Mouse (Mus musculus) olfactory bulb, adult 2 months (tissue): ENCODE results near the gene Cntn5.

ENCODE experiments used
- CTCF ChIP-seq: fragments of 200-500 bp; IDR thresholded peaks from 2 replicates; pipeline ENCODE4 v1.5.1; 2012; ENCODE audit warnings: low read depth, mild to moderate bottlenecking, low read length, moderate library complexity; ENCODE audit not compliant: insufficient read depth
- POLR2A ChIP-seq: fragments of 200-500 bp; IDR thresholded peaks from 2 replicates; pipeline ENCODE4 v1.6.1; 2012; ENCODE audit warnings: mild to moderate bottlenecking, low read depth, low read length, moderate library complexity; ENCODE audit not compliant: insufficient read depth

DNA sequence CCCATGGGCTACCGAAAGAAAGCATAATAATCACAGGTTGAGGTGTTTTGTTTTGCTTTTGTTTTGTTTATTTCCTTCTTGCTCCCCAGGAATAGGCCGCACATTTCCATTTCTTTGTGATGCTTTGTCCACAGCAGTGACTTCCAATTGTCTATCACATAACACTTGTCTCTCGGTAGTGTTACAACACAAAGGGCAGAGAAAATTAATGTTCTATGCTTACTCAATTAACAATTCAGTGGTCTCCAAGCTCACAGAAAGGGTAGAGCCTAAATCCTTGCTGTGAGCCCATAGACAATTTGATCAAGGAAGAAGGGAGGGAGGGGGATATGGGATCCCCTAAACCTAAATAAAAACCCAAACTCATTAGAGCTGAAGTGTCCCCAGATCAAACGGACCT, 671.2 kb downstream of the Cntn5 start:
- TF ChIP-seq POLR2A (no peak), CTCF (no peak)
